ENCODE assay signal across 27 mouse cellular contexts in genomic region chr11:11970246-11970645, GRCm38 (mm10).
A peak's percentile ranks its signal among the peaks of the same experiment; 100 is the strongest.
DNase-seq lines count a peak whose midpoint lies in the region; ATAC-seq lines count a peak whose summit lies in the region.
"Had no signal": no experiment of that assay in that cellular context is flagged by ENCODE, and none has a peak within 500 bp of the region (broad histone marks: within the 10 kb centered on the region; RNA-seq: fewer than 3 reads in every experiment).

No protein-coding gene starts in this region.

- ATAC-seq in heart, embryonic 15.5 days (replicated peaks; ENCODE audit: insufficient number of reproducible peaks, insufficient read depth, low FRiP score, low read depth): no peak
- no peak for ATAC-seq in megakaryocyte, adult 5-6 weeks (ENCODE audit: poor library complexity, severe bottlenecking)
- ATAC-seq: forebrain, embryonic 14.5 days; forebrain, postnatal 0 days; intestine, postnatal 0 days; Patski had no signal

- peaks cover 13% of the 10 kb centered on the region for H3K36me3 ChIP-seq in heart, embryonic 15.5 days
- H3K36me3 ChIP-seq in megakaryocyte, embryonic 14.5 days (replicated peaks; ENCODE audit: low read length): peaks cover 62% of the 10 kb centered on the region
- H3K36me3 ChIP-seq: G1E had no signal

- intact Hi-C loops in heart, postnatal 14 days (cut with DNase I): no loop called here
- intact Hi-C loops in heart, postnatal 36 days (cut with DNase I): loop anchor here (10.0 kb wide), 1 partner anchor 505 kb away; the partner anchor contains the start of genes Spata48 and Zpbp

- 82% methylated on average over 11 of the region's 11 CpGs for WGBS in heart, embryonic 15.5 days

- no peaks in the 10 kb centered on the region for H3K27me3 ChIP-seq in heart, embryonic 15.5 days
- H3K27me3 ChIP-seq in megakaryocyte, embryonic 14.5 days (replicated peaks): no peaks in the 10 kb centered on the region
- H3K27me3 ChIP-seq: CH12.LX; embryonic facial prominence, embryonic 12.5 days; embryonic facial prominence, embryonic 15.5 days; heart, embryonic 12.5 days; hindbrain, embryonic 12.5 days; hindbrain, embryonic 15.5 days; Patski had no signal

- H3K4me1 ChIP-seq in heart, embryonic 15.5 days (replicated peaks): peaks cover 53% of the 10 kb centered on the region
- peaks cover 69% of the 10 kb centered on the region for H3K4me1 ChIP-seq in megakaryocyte, embryonic 14.5 days
- H3K4me1 ChIP-seq: hindbrain, embryonic 12.5 days had no signal

- H3K27ac ChIP-seq in heart, embryonic 15.5 days: peak overlapping the region; percentile 70
- H3K27ac ChIP-seq: embryonic facial prominence, embryonic 12.5 days; hindbrain, embryonic 12.5 days; hindbrain, embryonic 15.5 days had no signal

- H3K9me3 ChIP-seq in heart, embryonic 15.5 days (replicated peaks): no peaks in the 10 kb centered on the region
- H3K9me3 ChIP-seq in megakaryocyte, embryonic 14.5 days: peaks cover 10% of the 10 kb centered on the region; the same call in 1 of the 2 replicates
- H3K9me3 ChIP-seq: embryonic facial prominence, embryonic 12.5 days; embryonic facial prominence, embryonic 15.5 days; heart, embryonic 12.5 days; hindbrain, embryonic 12.5 days; hindbrain, embryonic 15.5 days had no signal

- H3K4me2 ChIP-seq in heart, embryonic 15.5 days: no peak overlapping the region
- H3K4me2 ChIP-seq: embryonic facial prominence, embryonic 12.5 days; embryonic facial prominence, embryonic 15.5 days; heart, embryonic 12.5 days; hindbrain, embryonic 12.5 days; hindbrain, embryonic 15.5 days had no signal

- no peak overlapping the region for H3K4me3 ChIP-seq in heart, embryonic 15.5 days
- H3K4me3 ChIP-seq in megakaryocyte, embryonic 14.5 days (replicated peaks): peak overlapping the region; percentile 67
- H3K4me3 ChIP-seq: embryonic facial prominence, embryonic 12.5 days; embryonic facial prominence, embryonic 15.5 days; heart, embryonic 12.5 days; hindbrain, embryonic 12.5 days; hindbrain, embryonic 15.5 days had no signal

- peak; percentile 85 for DNase-seq in heart, adult 11 months
- no peak for DNase-seq in heart, postnatal 14 days
- DNase-seq in heart, postnatal 36 days: no peak
- no peak for DNase-seq in yolk sac, embryonic 10.5 days (ENCODE audit: low spot score)
- DNase-seq: adrenal gland, postnatal 10 days; adrenal gland, postnatal 36 days; B cell, adult 2 months; cerebellum, adult 18-20 months; cerebellum, adult 9-10 months; cerebellum, postnatal 14 days; forebrain, postnatal 0 days; gastrocnemius, postnatal 10 days; gastrocnemius, postnatal 36 days; heart, postnatal 10 days had no signal

- H3K9ac ChIP-seq in heart, embryonic 15.5 days: no peak overlapping the region
- H3K9ac ChIP-seq: embryonic facial prominence, embryonic 12.5 days; embryonic facial prominence, embryonic 15.5 days; forebrain, postnatal 0 days; hindbrain, embryonic 12.5 days; hindbrain, embryonic 15.5 days had no signal
